Mouse (Mus musculus) hindbrain, postnatal 0 days (tissue): ENCODE results near the gene Zfp867. TPM values are rescaled to one million over a fixed set of nuclear protein-coding genes. Genes with fewer than 3 reads are reported as not detected.

Source experiments
- ATAC-seq: fragments of 200-750 bp; cut with Nextera tagmentation; 2 replicates; pipeline ENCODE4 v1.8.0; 2017; ENCODE audit warnings: mild to moderate bottlenecking, moderate TSS enrichment, moderate library complexity
- DNase-seq: peaks from one replicate; pipeline ENCODE4 v3.0.0-alpha.2; 2015; ENCODE audit warnings: low spot score
- H3K27ac ChIP-seq: fragments of 300-500 bp; sonication (generic); 2 replicates; pipeline ENCODE4 v1.5.1; 2014; ENCODE audit warnings: mild to moderate bottlenecking
- H3K27me3 ChIP-seq: fragments of 300-500 bp; sonication (generic); 2 replicates; pipeline ENCODE4 v1.6.1; 2014; ENCODE audit warnings: low read length, mixed read lengths; ENCODE audit not compliant: insufficient read depth
- H3K36me3 ChIP-seq: fragments of 300-500 bp; sonication (generic); 2 replicates; pipeline ENCODE4 v1.6.1; 2014; ENCODE audit warnings: low read length, mixed read lengths; ENCODE audit not compliant: insufficient read depth
- H3K4me1 ChIP-seq: fragments of 300-500 bp; sonication (generic); 2 replicates; pipeline ENCODE4 v1.6.1; 2014; ENCODE audit warnings: antibody characterized with exemption, low read length, mixed read lengths; ENCODE audit not compliant: insufficient read depth
- H3K4me2 ChIP-seq: fragments of 300-500 bp; sonication (generic); 2 replicates; pipeline ENCODE4 v1.6.1; 2014; ENCODE audit warnings: low read depth, mild to moderate bottlenecking, low read length, moderate library complexity, mixed read lengths
- H3K4me3 ChIP-seq: fragments of 300-500 bp; sonication (generic); 2 replicates; pipeline ENCODE4 v1.5.1; 2014; ENCODE audit warnings: low read length
- H3K9ac ChIP-seq: fragments of 300-500 bp; sonication (generic); replicated peaks from 2 replicates; pipeline ENCODE4 v1.6.1; 2014; ENCODE audit warnings: mild to moderate bottlenecking, low read length, moderate library complexity, mixed read lengths
- H3K9me3 ChIP-seq: fragments of 300-500 bp; sonication (generic); 2 replicates; pipeline ENCODE4 v1.6.1; 2016; ENCODE audit warnings: low read length, mixed read lengths
- CTCF ChIP-seq: IDR thresholded peaks from 2 replicates; pipeline ENCODE4 v1.5.1; 2016; ENCODE audit warnings: antibody characterized with exemption, control low read depth, low read depth
- WGBS: fragments of 180-500 bp; shearing (Covaris S2); extraction: QIAGEN DNeasy Blood & Tissue Kit; methylation state at CpG from one replicate; pipeline ENCODE4 v1.1.7; 2014; 5-methylcytosine and 5-hydroxymethylcytosine counted together
- polyA plus RNA-seq: library from polyadenylated mRNA; unstranded; fragments of >200 nt; fragmentation: Nextera tagmentation; extraction: Ambion mirVana; gene quantifications from 2 replicates; pipeline ENCODE4 v1.2.1, GENCODE M21; 2015
- total RNA-seq: library from RNA; depleted of rRNA; stranded (reverse); fragments of >200 nt; gene quantifications from 2 replicates; pipeline ENCODE4 v1.2.3, GENCODE M21; 2014; rRNA removed

Gene Zfp867
- total and polyA plus RNA-seq, 2 experiments from 2014 or later, result 6.1 to 6.6 TPM

- TF ChIP-seq CTCF, result no peak
- Histone ChIP-seq H3K27me3 (no peaks in the 10 kb centered on the region), H3K4me3 (no peak overlapping the region), H3K9ac (no peak overlapping the region), H3K9me3 (no peaks in the 10 kb centered on the region), H3K36me3 (peaks cover 52% of the 10 kb centered on the region), H3K4me1 (no peaks in the 10 kb centered on the region), H3K27ac (no peak overlapping the region), H3K4me2 (no peak overlapping the region)
- WGBS, result 92% methylated on average over 2 of the region's 2 CpGs
- ATAC-seq, result no peak
- DNase-seq, result no peak
Observed at GRCm38 (mm10) chr11:59421967-59422366, 50.3 kb downstream of the Zfp867 start.

- TF ChIP-seq CTCF, result no peak
- Histone ChIP-seq H3K9ac (no peak overlapping the region), H3K27ac (no peak overlapping the region), H3K27me3 (no peaks in the 10 kb centered on the region), H3K4me2 (no peak overlapping the region), H3K36me3 (peaks cover 49% of the 10 kb centered on the region), H3K9me3 (no peaks in the 10 kb centered on the region), H3K4me3 (no peak overlapping the region), H3K4me1 (no peaks in the 10 kb centered on the region)
- 95% methylated on average over 8 of the region's 8 CpGs for WGBS
- DNase-seq (no peak), ATAC-seq (no peak)
Observed at GRCm38 (mm10) chr11:59421436-59421835, 50.8 kb downstream of the Zfp867 start.

GRCm38 (mm10) chr11:59418708-59419107, 53.6 kb downstream of the Zfp867 start:
- Histone ChIP-seq H3K4me1 (no peaks in the 10 kb centered on the region), H3K27ac (no peak overlapping the region), H3K9me3 (no peaks in the 10 kb centered on the region), H3K27me3 (no peaks in the 10 kb centered on the region), H3K4me3 (no peak overlapping the region), H3K4me2 (no peak overlapping the region), H3K36me3 (peaks cover 36% of the 10 kb centered on the region), H3K9ac (no peak overlapping the region)
- ATAC-seq (no peak), DNase-seq (no peak)
- 82% methylated on average over 5 of the region's 5 CpGs for WGBS
- TF ChIP-seq CTCF, result no peak

- no peak overlapping the region for H3K9ac ChIP-seq
- H3K4me2 ChIP-seq, result no peak overlapping the region
- no peak for DNase-seq
- no peaks in the 10 kb centered on the region for H3K9me3 ChIP-seq
- H3K4me3 ChIP-seq, result no peak overlapping the region
- TF ChIP-seq CTCF, result no peak
- no peaks in the 10 kb centered on the region for H3K27me3 ChIP-seq
- WGBS, result 78% methylated on average over 13 of the region's 13 CpGs
- H3K4me1 ChIP-seq, result no peaks in the 10 kb centered on the region
- H3K36me3 ChIP-seq, result peaks cover 3% of the 10 kb centered on the region; the same call in 1 of the 2 replicates
- no peak for ATAC-seq
- no peak overlapping the region for H3K27ac ChIP-seq
Observed at GRCm38 (mm10) chr11:59412999-59413863, 59.0 kb downstream of the Zfp867 start.

- ATAC-seq, result no peak
Observed at GRCm38 (mm10) chr11:59412058-59412457, 60.2 kb downstream of the Zfp867 start.

More at GRCm38 (mm10) chr11:59412058-59412457, 60.2 kb downstream of the Zfp867 start:
- no peaks in the 10 kb centered on the region for H3K9me3 ChIP-seq
- TF ChIP-seq CTCF, result no peak
- H3K27me3 ChIP-seq, result no peaks in the 10 kb centered on the region
- peaks cover 8% of the 10 kb centered on the region; the same call in 1 of the 2 replicates for H3K36me3 ChIP-seq
- H3K4me3 ChIP-seq, result no peak overlapping the region
- no peak for DNase-seq
- H3K4me1 ChIP-seq, result no peaks in the 10 kb centered on the region
- no peak overlapping the region for H3K4me2 ChIP-seq
- H3K27ac ChIP-seq, result no peak overlapping the region
- H3K9ac ChIP-seq, result no peak overlapping the region
- 46% methylated on average over 6 of the region's 6 CpGs for WGBS

Other genes starting within 250 kb of the Zfp867 start
- gene Arf1, start 244.2 kb downstream of the Zfp867 start, total RNA-seq, result 352 and 363 TPM in 2 replicates
- 609 and 632 TPM in 2 replicates for gene Arf1, start 244.2 kb downstream of the Zfp867 start, polyA plus RNA-seq
- gene Wnt3a, start 181.7 kb downstream of the Zfp867 start, total RNA-seq, result 0.61 and 0.68 TPM in 2 replicates
- gene Wnt3a, start 181.7 kb downstream of the Zfp867 start, polyA plus RNA-seq, result 0.31 and 0.44 TPM in 2 replicates
- 2.8 and 4.5 TPM in 2 replicates for gene Wnt9a, start 165.5 kb downstream of the Zfp867 start, total RNA-seq
- 2.1 and 2.3 TPM in 2 replicates for gene Wnt9a, start 165.5 kb downstream of the Zfp867 start, polyA plus RNA-seq
- not detected in 2 replicates for gene Prss38, start 96.8 kb downstream of the Zfp867 start, total RNA-seq
- not detected in 2 replicates for gene Prss38, start 96.8 kb downstream of the Zfp867 start, polyA plus RNA-seq
- gene Jmjd4, start 22.4 kb downstream of the Zfp867 start, total RNA-seq, result 35.5 and 37.5 TPM in 2 replicates
- 21.2 and 22.9 TPM in 2 replicates for gene Jmjd4, start 22.4 kb downstream of the Zfp867 start, polyA plus RNA-seq
- gene Snap47, start 21.3 kb downstream of the Zfp867 start, total RNA-seq, result 406 and 413 TPM in 2 replicates
- 512 and 537 TPM in 2 replicates for gene Snap47, start 21.3 kb downstream of the Zfp867 start, polyA plus RNA-seq
- 21.1 and 27.2 TPM in 2 replicates for gene Zkscan17, start 54.3 kb upstream of the Zfp867 start, total RNA-seq
- gene Zkscan17, start 54.3 kb upstream of the Zfp867 start, polyA plus RNA-seq, result 14.3 and 15.1 TPM in 2 replicates
- 0.29 and 0.31 TPM in 2 replicates for gene Nlrp3, start 69.1 kb upstream of the Zfp867 start, total RNA-seq
- gene Nlrp3, start 69.1 kb upstream of the Zfp867 start, polyA plus RNA-seq, result 0.13 and 0.23 TPM in 2 replicates
- gene Olfr222, start 103.8 kb upstream of the Zfp867 start, total RNA-seq, result not detected in 2 replicates
- not detected in 2 replicates for gene Olfr222, start 103.8 kb upstream of the Zfp867 start, polyA plus RNA-seq
- not detected in 2 replicates for gene Olfr223, start 120.8 kb upstream of the Zfp867 start, total RNA-seq
- not detected in 2 replicates for gene Olfr223, start 120.8 kb upstream of the Zfp867 start, polyA plus RNA-seq
- gene Mprip, start 188.8 kb upstream of the Zfp867 start, total RNA-seq, result 149 and 178 TPM in 2 replicates
- 54.7 and 57.8 TPM in 2 replicates for gene Mprip, start 188.8 kb upstream of the Zfp867 start, polyA plus RNA-seq